Mouse (Mus musculus) mammary gland, adult 2 months (tissue): ENCODE results near the gene Dido1. TPM values are rescaled to one million over a fixed set of nuclear protein-coding genes. Genes with fewer than 3 reads are reported as not detected.

Experiments used
- polyA plus RNA-seq: library from polyadenylated mRNA; depleted of rRNA; stranded (reverse); fragments of >200 nt; gene quantifications from 2 replicates; pipeline ENCODE4 v1.2.3, GENCODE M21; 2012; ENCODE audit warnings: low replicate concordance; rRNA removed

Dido1 gene
- polyA plus RNA-seq: 11.9 and 18.3 TPM in 2 replicates

GRCm38 (mm10) chr2:180709923-180710272, at the start of gene Dido1, which contains the start of gene Gid8:
Gene Dido1 (minus strand): TSS chr2:180709999.
Gene Gid8 (plus strand): TSS chr2:180710117.

GRCm38 (mm10) chr2:180724585-180725413, 15.0 kb upstream of the Dido1 start, which contains the start of gene Slc17a9:
Gene Slc17a9 (plus strand): TSS chr2:180725263.

GRCm38 (mm10) chr2:180642555-180643260, 67.1 kb downstream of the Dido1 start, which contains the start of gene Tcfl5:
Gene Tcfl5 (minus strand): TSS chr2:180642708.

Other genes with a start within 250 kb of the Dido1 start
- gene Ntsr1, start 210.0 kb downstream of the Dido1 start, polyA plus RNA-seq: not detected in 2 replicates
- 24.8 and 28.3 TPM in 2 replicates for gene Mrgbp, start 128.7 kb downstream of the Dido1 start, polyA plus RNA-seq
- 26.0 and 34.5 TPM in 2 replicates for gene Ogfr, start 120.8 kb downstream of the Dido1 start, polyA plus RNA-seq
- gene Col9a3, start 112.2 kb downstream of the Dido1 start, polyA plus RNA-seq: 2.9 and 6.2 TPM in 2 replicates
- 0.14 TPM in 1 of 2 replicates, not detected in the other for gene Tcfl5, start 67.3 kb downstream of the Dido1 start, polyA plus RNA-seq
- 20.8 and 40.7 TPM in 2 replicates for gene Gid8, start 118 bp upstream of the Dido1 start, polyA plus RNA-seq
- 36.7 and 46.3 TPM in 2 replicates for gene Slc17a9, start 15.3 kb upstream of the Dido1 start, polyA plus RNA-seq
- not detected in 2 replicates for gene Bhlhe23, start 66.9 kb upstream of the Dido1 start, polyA plus RNA-seq
- 22.5 and 61.6 TPM in 2 replicates for gene Ythdf1, start 210.9 kb upstream of the Dido1 start, polyA plus RNA-seq
- gene Birc7, start 219.0 kb upstream of the Dido1 start, polyA plus RNA-seq: not detected in 2 replicates
- gene Nkain4, start 244.7 kb upstream of the Dido1 start, polyA plus RNA-seq: 0.88 and 1.0 TPM in 2 replicates